Mouse (Mus musculus): ENCODE data around the gene Fam107b.

The Fam107b gene

DNA sequence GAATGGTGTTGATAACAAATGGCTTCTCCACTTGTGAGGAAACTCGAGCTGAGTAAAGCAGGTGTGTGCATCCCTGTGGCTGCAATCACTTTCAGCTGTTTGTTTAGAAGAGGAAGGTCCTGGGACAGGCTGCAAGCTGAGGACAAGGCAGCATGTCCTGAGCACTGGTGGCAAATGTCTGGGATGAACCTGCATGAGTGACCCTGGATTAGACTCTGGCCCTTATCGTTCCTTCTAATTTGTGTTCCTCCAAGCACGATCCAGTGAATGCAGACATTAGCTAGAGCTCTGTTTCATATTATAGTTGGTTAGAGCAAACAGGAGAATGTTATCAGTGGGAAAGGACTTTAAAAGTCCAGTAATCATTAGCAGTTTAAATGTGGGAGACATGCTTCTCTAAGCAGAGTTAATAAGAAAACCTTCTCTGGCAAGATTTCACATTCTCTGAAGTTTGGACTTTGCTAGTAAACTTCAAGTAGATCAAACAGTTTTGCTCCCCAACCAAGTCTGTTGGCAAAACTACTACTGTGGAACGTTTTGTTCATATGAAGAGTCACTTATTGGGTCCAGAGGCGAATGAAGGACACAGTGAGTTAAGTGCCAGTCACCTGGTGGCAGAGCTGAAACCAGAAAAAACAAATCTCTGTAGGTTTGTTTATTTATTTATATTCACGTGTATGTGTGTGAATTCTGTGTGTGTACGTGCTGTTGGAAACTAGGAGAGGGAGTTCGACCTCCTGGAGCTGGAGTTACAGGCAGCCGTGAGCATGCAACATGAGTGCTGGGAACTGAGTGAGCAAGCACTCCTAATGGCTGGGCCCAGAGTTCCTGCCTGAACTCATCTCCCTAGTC, 134.2 kb downstream of the Fam107b start:
- in situ Hi-C loops (cut with MboI; ENCODE audit: unreplicated experiment in 2 of 2), result loop anchor here (5.0 kb wide), 2 partner anchors 32 to 37 kb away; no protein-coding TSS in a partner anchor

DNA sequence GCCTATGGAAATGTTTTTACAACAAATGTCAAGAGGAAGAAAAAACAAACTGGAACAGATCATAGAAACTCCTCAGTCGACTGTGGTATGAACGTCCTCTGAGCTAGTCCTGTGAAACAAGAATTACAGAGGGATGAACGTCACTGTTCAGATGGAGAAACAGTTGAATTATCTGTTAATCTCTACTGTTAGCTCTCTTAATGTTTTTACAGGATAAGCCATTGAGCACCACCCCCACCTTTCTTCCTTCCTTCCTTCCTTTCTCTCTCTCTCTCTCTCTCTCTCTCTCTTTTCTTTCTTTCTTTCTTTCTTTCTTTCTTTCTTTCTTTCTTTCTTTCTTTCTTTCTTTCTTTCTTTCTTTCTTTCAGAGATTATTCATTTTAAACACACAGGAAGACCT, 135.0 kb downstream of the Fam107b start:
- in situ Hi-C loops (cut with MboI; ENCODE audit: unreplicated experiment in 2 of 2), result loop anchor here (5.0 kb wide), 2 partner anchors 33 to 38 kb away; no protein-coding TSS in a partner anchor

- in situ Hi-C loops (cut with MboI; ENCODE audit: unreplicated experiment in 2 of 2), result loop anchor here (5.0 kb wide), 2 partner anchors 35 to 40 kb away; no protein-coding TSS in a partner anchor
Observed at GRCm38 (mm10) chr2:3707236-3707635, 136.9 kb downstream of the Fam107b start.

DNA sequence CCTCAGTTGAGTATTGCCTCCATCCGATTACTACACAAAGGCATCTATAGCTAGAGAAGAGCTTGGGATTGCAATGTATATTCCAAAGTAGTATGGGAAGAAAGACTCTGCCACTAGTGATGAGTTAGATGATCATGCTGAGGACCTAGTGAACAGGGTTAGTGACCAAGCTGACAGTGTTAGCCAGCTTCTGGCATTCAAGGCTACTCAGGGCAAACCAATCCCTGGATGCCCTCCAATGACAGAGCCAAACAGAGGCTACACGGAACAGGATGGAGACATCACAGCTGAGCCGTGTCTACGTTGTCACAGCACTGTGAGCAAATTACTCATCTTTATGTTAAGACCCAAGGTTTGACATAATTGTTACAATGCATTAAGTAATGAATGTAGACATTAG, 138.3 kb downstream of the Fam107b start:
- in situ Hi-C loops (cut with MboI; ENCODE audit: unreplicated experiment in 2 of 2), result loop anchor here (5.0 kb wide), 2 partner anchors 36 to 41 kb away; no protein-coding TSS in a partner anchor

DNA sequence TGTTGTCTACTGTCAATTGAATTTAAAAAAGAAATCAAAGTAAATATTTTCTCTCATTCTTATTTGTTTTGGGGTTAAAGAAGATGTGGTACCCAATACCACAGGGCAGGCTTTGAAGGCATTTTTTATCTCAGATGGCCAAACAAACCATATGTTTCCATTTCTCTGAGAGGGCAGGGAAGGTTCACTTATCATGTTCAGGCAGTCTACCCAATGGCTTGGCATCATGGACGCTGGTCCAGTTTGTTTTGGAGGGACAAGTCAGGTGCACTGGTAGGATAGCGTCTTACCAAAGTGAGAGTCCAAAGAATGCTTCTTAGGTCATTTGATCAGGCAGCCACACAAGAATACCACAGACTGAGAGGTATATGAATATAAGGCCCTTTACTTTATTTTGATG, 139.6 kb downstream of the Fam107b start:
- in situ Hi-C loops (cut with MboI; ENCODE audit: unreplicated experiment in 2 of 2), result loop anchor here (5.0 kb wide), 2 partner anchors 38 to 43 kb away; no protein-coding TSS in a partner anchor

DNA sequence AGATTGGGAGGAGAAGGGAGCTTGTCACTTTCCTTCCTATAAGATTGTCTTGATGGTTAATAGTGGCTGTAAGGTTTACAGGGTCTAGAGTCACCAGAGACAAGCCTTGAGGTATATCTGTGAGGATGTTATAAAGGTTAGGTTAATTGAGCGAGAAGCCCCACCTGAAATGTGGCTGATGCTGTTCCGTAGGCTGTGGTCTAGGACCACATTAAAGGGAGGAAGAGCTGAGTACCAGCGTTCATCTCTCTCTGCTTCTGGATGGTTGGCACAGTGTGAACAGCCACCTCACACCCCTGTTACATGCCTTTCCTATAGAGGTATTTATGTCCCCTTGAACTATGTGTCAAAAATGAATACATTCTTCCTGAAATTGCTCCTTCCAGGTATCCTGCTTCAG, 140.2 kb downstream of the Fam107b start:
- in situ Hi-C loops (cut with MboI; ENCODE audit: unreplicated experiment in 2 of 2), result no loop called here

DNA sequence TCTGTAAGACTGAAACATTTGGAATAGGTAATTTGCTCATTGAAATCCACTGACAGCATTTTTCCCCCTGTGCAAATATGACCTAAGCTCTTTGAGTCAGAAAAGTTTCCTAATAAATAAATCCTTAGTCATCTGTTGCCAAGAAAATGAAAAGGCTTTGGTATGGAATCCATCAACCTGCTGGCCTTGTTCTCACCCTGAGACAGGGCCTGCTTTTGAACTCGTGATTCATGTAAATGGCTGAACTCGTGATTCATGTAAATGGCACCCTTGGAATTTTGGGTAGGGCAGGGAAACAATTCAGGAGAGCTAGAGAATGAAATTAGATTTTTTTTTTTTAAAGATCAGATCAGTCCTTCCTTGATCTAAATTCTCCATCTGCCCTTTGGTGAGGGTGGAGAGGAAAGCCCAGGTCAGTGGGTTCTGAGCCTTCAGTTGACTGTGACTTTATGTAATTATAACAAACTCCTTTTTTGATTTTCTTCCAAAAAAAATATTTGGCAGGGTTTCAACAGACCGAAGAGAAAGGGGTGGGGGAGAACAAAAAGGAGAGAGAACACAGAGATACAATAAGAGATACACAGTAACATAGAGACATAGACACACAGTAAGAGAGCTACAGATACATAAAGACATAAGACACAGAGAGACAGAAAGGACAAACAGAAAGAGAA, 142.2 kb downstream of the Fam107b start:
- in situ Hi-C loops (cut with MboI; ENCODE audit: unreplicated experiment in 2 of 2), result no loop called here

GRCm38 (mm10) chr2:3713212-3713681, 143.0 kb downstream of the Fam107b start:
- in situ Hi-C loops (cut with MboI; ENCODE audit: unreplicated experiment in 2 of 2), result no loop called here

GRCm38 (mm10) chr2:3713682-3714361, 143.5 kb downstream of the Fam107b start:
- in situ Hi-C loops (cut with MboI; ENCODE audit: unreplicated experiment in 2 of 2), result no loop called here

- in situ Hi-C loops (cut with MboI; ENCODE audit: unreplicated experiment in 2 of 2), result no loop called here
Observed at GRCm38 (mm10) chr2:3714511-3714910, 144.2 kb downstream of the Fam107b start.

GRCm38 (mm10) chr2:3715424-3715823, 145.1 kb downstream of the Fam107b start:
- in situ Hi-C loops (cut with MboI; ENCODE audit: unreplicated experiment in 2 of 2), result no loop called here

DNA sequence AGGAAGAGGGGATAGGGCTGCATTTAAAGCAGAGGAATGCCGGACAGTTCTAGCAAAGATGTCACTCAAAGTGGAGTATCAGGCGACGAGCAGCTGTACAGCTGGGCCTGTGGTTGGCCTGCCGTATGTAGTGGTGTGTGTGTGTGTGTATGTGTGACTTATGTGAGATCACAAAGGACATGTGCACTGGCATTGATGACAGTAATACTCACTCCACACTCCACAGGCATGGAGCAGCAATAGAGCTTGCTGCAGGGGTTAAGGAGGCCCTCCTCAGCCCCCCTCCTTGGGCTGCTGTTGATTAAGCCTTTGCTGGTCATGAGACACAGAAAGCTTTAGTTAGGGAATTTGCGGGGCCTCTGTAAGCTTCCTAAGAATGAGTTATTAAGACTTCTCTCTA, 147.0 kb downstream of the Fam107b start:
- in situ Hi-C loops (cut with MboI; ENCODE audit: unreplicated experiment in 2 of 2), result no loop called here

GRCm38 (mm10) chr2:3717847-3718246, 147.6 kb downstream of the Fam107b start:
- in situ Hi-C loops (cut with MboI; ENCODE audit: unreplicated experiment in 2 of 2), result no loop called here

- in situ Hi-C loops (cut with MboI; ENCODE audit: unreplicated experiment in 2 of 2), result loop anchor here in 1 of 2 experiments (5.0 to 10.0 kb wide), 2 partner anchors 43 to 295 kb away; partner anchors contain the start of genes Dclre1c and Meig1
Observed at GRCm38 (mm10) chr2:3719436-3720121, 149.3 kb downstream of the Fam107b start.

GRCm38 (mm10) chr2:3721107-3721506, 150.8 kb downstream of the Fam107b start:
- in situ Hi-C loops (cut with MboI; ENCODE audit: unreplicated experiment in 2 of 2), result loop anchor here in 1 of 2 experiments (5.0 to 10.0 kb wide), 2 partner anchors 41 to 296 kb away; partner anchors contain the start of genes Dclre1c and Meig1

DNA sequence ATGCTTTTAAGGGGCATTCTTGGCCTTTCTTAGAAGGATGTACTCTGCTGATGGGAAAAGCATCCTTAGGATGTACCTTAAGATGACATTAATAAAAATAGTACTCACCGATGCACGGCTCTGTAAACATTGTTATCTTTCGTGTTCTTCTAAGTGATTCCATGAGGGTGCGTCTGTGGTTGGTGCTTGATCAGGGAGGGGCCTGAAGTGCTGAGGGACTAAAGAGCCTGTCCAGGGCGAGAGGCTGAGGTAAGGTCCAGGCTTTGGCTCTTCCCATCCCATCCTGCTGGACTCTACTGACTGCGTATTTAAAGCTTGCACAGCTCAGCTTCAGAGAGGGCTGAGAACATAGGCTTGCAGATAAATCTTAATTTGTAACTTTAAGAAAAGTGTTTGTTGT, 151.7 kb downstream of the Fam107b start:
- in situ Hi-C loops (cut with MboI; ENCODE audit: unreplicated experiment in 2 of 2), result loop anchor here in 1 of 2 experiments (5.0 to 10.0 kb wide), 2 partner anchors 40 to 297 kb away; partner anchors contain the start of genes Dclre1c and Meig1

- in situ Hi-C loops (cut with MboI; ENCODE audit: unreplicated experiment in 2 of 2), result loop anchor here in 1 of 2 experiments (5.0 to 10.0 kb wide), 2 partner anchors 39 to 299 kb away; partner anchors contain the start of genes Dclre1c and Meig1
Observed at GRCm38 (mm10) chr2:3723391-3724106, 153.3 kb downstream of the Fam107b start.

DNA sequence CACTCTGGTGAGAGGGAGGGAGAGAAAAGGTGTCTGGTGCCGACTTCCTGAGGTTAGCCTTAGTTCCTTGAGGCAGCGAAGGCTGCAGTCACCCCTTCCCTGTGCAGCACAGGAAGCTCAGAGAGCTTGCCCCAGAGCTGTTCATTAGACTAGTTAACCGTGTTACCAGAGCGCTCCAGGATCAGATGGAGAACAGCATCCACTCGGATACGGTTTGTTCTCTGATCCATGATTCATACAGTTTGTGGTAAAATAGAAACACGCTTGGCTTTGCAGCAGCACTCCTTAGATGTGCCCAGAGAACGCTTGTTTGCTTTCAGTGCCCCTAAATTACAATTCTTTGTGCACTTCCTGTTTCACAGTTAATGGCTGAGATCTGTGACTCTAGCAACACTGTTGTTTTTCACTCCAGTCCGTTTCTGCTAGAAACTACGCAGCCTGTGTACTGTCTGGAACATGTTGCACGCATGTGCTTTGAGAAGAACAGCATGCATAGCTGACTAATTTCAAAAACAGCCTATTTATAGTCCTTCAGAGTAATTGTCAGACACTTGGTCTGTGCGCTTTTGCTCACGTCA, 156.3 kb downstream of the Fam107b start:
- in situ Hi-C loops (cut with MboI; ENCODE audit: unreplicated experiment in 2 of 2), result loop anchor here (5.0 to 10.0 kb wide), 3 partner anchors 36 to 304 kb away; partner anchors contain the start of genes Dclre1c (in 2 of the 2) and Meig1 (in 2 of the 2)

Data from v-Abl transformed pro-B cells (cell line).